In the genomic region with DNA sequence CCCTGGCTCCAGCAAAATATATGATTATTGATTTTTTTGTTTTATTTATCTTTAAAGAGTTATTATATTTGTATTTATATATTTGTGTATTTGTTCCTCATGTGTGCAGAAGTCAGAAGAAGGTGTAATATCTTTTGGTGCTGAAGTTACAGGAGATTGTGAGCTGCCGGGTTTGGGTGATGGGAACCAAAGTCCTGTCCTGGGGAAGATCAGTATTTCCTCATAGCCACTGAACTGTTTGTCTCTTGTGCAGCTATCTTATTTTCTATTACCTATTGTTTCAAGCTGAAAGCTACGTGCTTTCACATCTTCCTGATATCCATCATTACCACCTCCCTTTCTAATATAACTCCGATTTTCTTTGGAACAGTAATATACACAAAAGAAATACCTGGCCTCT, we compare ENCODE assay signal across 8 mouse cellular contexts. TPM values are rescaled to one million over a fixed set of nuclear protein-coding genes. Genes with fewer than 3 reads are reported as not detected.
DNase-seq lines count a peak whose midpoint lies in the region; ATAC-seq and TF ChIP-seq lines count a peak whose summit lies in the region.

No protein-coding gene starts in this region.

- DNase-seq in heart, postnatal 0 days (ENCODE audit: low spot score) = no peak
- no peak for DNase-seq in heart, postnatal 25 days (ENCODE audit: low spot score)
- peak; percentile 2 for DNase-seq in ZHBTc4 (ENCODE audit: low read depth, low spot score)
- no peak for DNase-seq in left cerebral cortex, adult 8-10 months (ENCODE audit: low spot score in 2 of 2)
- no peak for DNase-seq in left cerebral cortex, postnatal 4 days

- peaks cover 14% of the 10 kb centered on the region for H3K36me3 ChIP-seq in heart, postnatal 0 days (replicated peaks; ENCODE audit: control insufficient read depth, insufficient read depth, low read length)
- H3K36me3 ChIP-seq in hindbrain, embryonic 13.5 days = peaks cover 15% of the 10 kb centered on the region
- peaks cover 15% of the 10 kb centered on the region for H3K36me3 ChIP-seq in midbrain, embryonic 13.5 days

- no peak for TF ChIP-seq EP300 in heart, postnatal 0 days (IDR thresholded peaks at IDR 0.05; ENCODE audit: low read depth)

- H3K9ac ChIP-seq in heart, postnatal 0 days (replicated peaks; ENCODE audit: low read depth, low read length) = no peak overlapping the region
- H3K9ac ChIP-seq in hindbrain, embryonic 13.5 days = no peak overlapping the region; the same call in 1 of the 2 replicates
- H3K9ac ChIP-seq in midbrain, embryonic 13.5 days (replicated peaks) = no peak overlapping the region

- H3K27ac ChIP-seq in heart, postnatal 0 days (ENCODE audit: low read depth) = peak overlapping the region; percentile 90
- no peak overlapping the region for H3K27ac ChIP-seq in hindbrain, embryonic 13.5 days
- no peak overlapping the region for H3K27ac ChIP-seq in midbrain, embryonic 13.5 days

- H3K4me2 ChIP-seq in heart, postnatal 0 days (ENCODE audit: low read depth, low read length) = peak overlapping the region; percentile 86
- peak overlapping the region; percentile 82 for H3K4me2 ChIP-seq in hindbrain, embryonic 13.5 days
- peak overlapping the region; percentile 78 for H3K4me2 ChIP-seq in midbrain, embryonic 13.5 days (replicated peaks)

- no peaks in the 10 kb centered on the region for H3K9me3 ChIP-seq in heart, postnatal 0 days (replicated peaks; ENCODE audit: control insufficient read depth, low read length)
- H3K9me3 ChIP-seq in hindbrain, embryonic 13.5 days = no peaks in the 10 kb centered on the region
- H3K9me3 ChIP-seq in midbrain, embryonic 13.5 days = no peaks in the 10 kb centered on the region

- intact Hi-C loops in heart, postnatal 25 days (cut with DNase I) = no loop called here
- intact Hi-C loops in left cerebral cortex, postnatal 4 days (cut with DNase I) = no loop called here

- 70% methylated on average over 3 of the region's 3 CpGs for WGBS in heart, postnatal 0 days
- WGBS in hindbrain, embryonic 13.5 days = 74% methylated on average over 3 of the region's 3 CpGs
- 78% methylated on average over 3 of the region's 3 CpGs for WGBS in midbrain, embryonic 13.5 days

- TF ChIP-seq CTCF in heart, postnatal 0 days (IDR thresholded peaks at IDR 0.05; ENCODE audit: low read depth) = no peak

- ATAC-seq in heart, postnatal 0 days (ENCODE audit: insufficient read depth, low read depth) = no peak
- ATAC-seq in hindbrain, embryonic 13.5 days (ENCODE audit: low FRiP score) = peak; percentile 29; the same call in 1 of the 2 replicates
- ATAC-seq in midbrain, embryonic 13.5 days = peak; percentile 31
- no peak for ATAC-seq in activated CD4-positive, CD25-positive, alpha-beta regulatory T cell, adult 4 months

- H3K4me1 ChIP-seq in heart, postnatal 0 days (ENCODE audit: control insufficient read depth, insufficient read depth) = peaks cover 6% of the 10 kb centered on the region; the same call in 1 of the 2 replicates
- peaks cover 10% of the 10 kb centered on the region for H3K4me1 ChIP-seq in hindbrain, embryonic 13.5 days (replicated peaks)
- H3K4me1 ChIP-seq in midbrain, embryonic 13.5 days (replicated peaks) = peaks cover 13% of the 10 kb centered on the region

- H3K27me3 ChIP-seq in heart, postnatal 0 days (ENCODE audit: control insufficient read depth, insufficient read depth, low read length) = peaks cover 8% of the 10 kb centered on the region; the same call in 1 of the 2 replicates
- H3K27me3 ChIP-seq in hindbrain, embryonic 13.5 days = peaks cover 13% of the 10 kb centered on the region
- H3K27me3 ChIP-seq in midbrain, embryonic 13.5 days = peaks cover 5% of the 10 kb centered on the region; the same call in 1 of the 2 replicates

- peak overlapping the region; percentile 79 for H3K4me3 ChIP-seq in heart, postnatal 0 days (ENCODE audit: low read depth, low read length)
- H3K4me3 ChIP-seq in hindbrain, embryonic 13.5 days = peak overlapping the region; percentile 95
- peak overlapping the region; percentile 91 for H3K4me3 ChIP-seq in midbrain, embryonic 13.5 days (replicated peaks)

RNA-seq across cellular contexts. Expression of gene Uhmk1, which starts 0.4 kb away (rescaled TPM):
- total RNA-seq in heart, postnatal 0 days (2014; rRNA removed; ENCODE audit: low replicate concordance) = 10.4 and 11.2 TPM in 2 replicates
- 2.1 and 2.6 TPM in 2 replicates for polyA plus RNA-seq in heart, postnatal 0 days (2015; fragmentation: Nextera tagmentation; extraction: Ambion mirVana)
- 10 to 100 TPM; 19.7 to 21.1 TPM for total RNA-seq in heart, postnatal 25 days (2021)
- 8.4 and 8.7 TPM in 2 replicates for polyA plus RNA-seq in hindbrain, embryonic 13.5 days (2015; fragmentation: Nextera tagmentation; extraction: Ambion mirVana)
- polyA plus RNA-seq in midbrain, embryonic 13.5 days (2015; fragmentation: Nextera tagmentation; extraction: Ambion mirVana) = 7.6 and 8.3 TPM in 2 replicates
- polyA plus RNA-seq in activated CD4-positive, CD25-positive, alpha-beta regulatory T cell, adult 4 months (2017; shearing (Covaris generic)) = 10 to 100 TPM; 13.8 to 13.9 TPM
- 100 to 1,000 TPM; 129 to 147 (median 140) TPM for total RNA-seq in left cerebral cortex, adult 8-10 months (2022)
- total RNA-seq in left cerebral cortex, postnatal 4 days (2021) = 10 to 100 TPM; 72.8 to 79.3 TPM

RNA-seq across cellular contexts. Expression of gene Sh2d1b2, which starts 17.0 kb away (rescaled TPM):
- not detected in 2 replicates for total RNA-seq in heart, postnatal 0 days (2014; rRNA removed; ENCODE audit: low replicate concordance)
- polyA plus RNA-seq in heart, postnatal 0 days (2015; fragmentation: Nextera tagmentation; extraction: Ambion mirVana) = not detected in 2 replicates
- not detected for total RNA-seq in heart, postnatal 25 days (2021)
- not detected in 2 replicates for polyA plus RNA-seq in hindbrain, embryonic 13.5 days (2015; fragmentation: Nextera tagmentation; extraction: Ambion mirVana)
- polyA plus RNA-seq in midbrain, embryonic 13.5 days (2015; fragmentation: Nextera tagmentation; extraction: Ambion mirVana) = not detected in 2 replicates
- not detected for polyA plus RNA-seq in activated CD4-positive, CD25-positive, alpha-beta regulatory T cell, adult 4 months (2017; shearing (Covaris generic))
- total RNA-seq in left cerebral cortex, adult 8-10 months (2022) = not detected
- not detected for total RNA-seq in left cerebral cortex, postnatal 4 days (2021)

RNA-seq across cellular contexts. Expression of gene Uap1, which starts 40.8 kb away (rescaled TPM):
- 23.0 and 26.1 TPM in 2 replicates for total RNA-seq in heart, postnatal 0 days (2014; rRNA removed; ENCODE audit: low replicate concordance)
- 40.2 and 42.3 TPM in 2 replicates for polyA plus RNA-seq in heart, postnatal 0 days (2015; fragmentation: Nextera tagmentation; extraction: Ambion mirVana)
- total RNA-seq in heart, postnatal 25 days (2021) = 10 to 100 TPM; 54.8 to 56.9 TPM
- 63.0 and 63.7 TPM in 2 replicates for polyA plus RNA-seq in hindbrain, embryonic 13.5 days (2015; fragmentation: Nextera tagmentation; extraction: Ambion mirVana)
- 57.9 and 59.3 TPM in 2 replicates for polyA plus RNA-seq in midbrain, embryonic 13.5 days (2015; fragmentation: Nextera tagmentation; extraction: Ambion mirVana)
- 10 to 100 TPM; 17.0 to 17.3 TPM for polyA plus RNA-seq in activated CD4-positive, CD25-positive, alpha-beta regulatory T cell, adult 4 months (2017; shearing (Covaris generic))
- total RNA-seq in left cerebral cortex, adult 8-10 months (2022) = 10 to 100 TPM; 55.4 to 72.9 (median 60.0) TPM
- 10 to 100 TPM; 53.1 to 57.7 TPM for total RNA-seq in left cerebral cortex, postnatal 4 days (2021)

Comparison
In these comparisons a context has a peak if more than half of its experiments do, and no peak if none do; other contexts are left out.
1. ATAC-seq: peak in hindbrain, embryonic 13.5 days (single experiment) and midbrain, embryonic 13.5 days (single experiment); none in heart, postnatal 0 days (single experiment) and activated CD4-positive, CD25-positive, alpha-beta regulatory T cell, adult 4 months (single experiment).
2. Peak in every context shown above with its lines, with median percentiles within 50 percentile points of each other: H3K4me2 ChIP-seq and H3K4me3 ChIP-seq.